Mouse (Mus musculus) brain, adult 2 months (tissue): ENCODE measurements around the gene Tmco4.

Experiments
- DNase-seq: peaks from one replicate; pipeline ENCODE4 v3.0.0; 2011; ENCODE audit warnings: low read depth, low spot score

Gene Tmco4

DNA sequence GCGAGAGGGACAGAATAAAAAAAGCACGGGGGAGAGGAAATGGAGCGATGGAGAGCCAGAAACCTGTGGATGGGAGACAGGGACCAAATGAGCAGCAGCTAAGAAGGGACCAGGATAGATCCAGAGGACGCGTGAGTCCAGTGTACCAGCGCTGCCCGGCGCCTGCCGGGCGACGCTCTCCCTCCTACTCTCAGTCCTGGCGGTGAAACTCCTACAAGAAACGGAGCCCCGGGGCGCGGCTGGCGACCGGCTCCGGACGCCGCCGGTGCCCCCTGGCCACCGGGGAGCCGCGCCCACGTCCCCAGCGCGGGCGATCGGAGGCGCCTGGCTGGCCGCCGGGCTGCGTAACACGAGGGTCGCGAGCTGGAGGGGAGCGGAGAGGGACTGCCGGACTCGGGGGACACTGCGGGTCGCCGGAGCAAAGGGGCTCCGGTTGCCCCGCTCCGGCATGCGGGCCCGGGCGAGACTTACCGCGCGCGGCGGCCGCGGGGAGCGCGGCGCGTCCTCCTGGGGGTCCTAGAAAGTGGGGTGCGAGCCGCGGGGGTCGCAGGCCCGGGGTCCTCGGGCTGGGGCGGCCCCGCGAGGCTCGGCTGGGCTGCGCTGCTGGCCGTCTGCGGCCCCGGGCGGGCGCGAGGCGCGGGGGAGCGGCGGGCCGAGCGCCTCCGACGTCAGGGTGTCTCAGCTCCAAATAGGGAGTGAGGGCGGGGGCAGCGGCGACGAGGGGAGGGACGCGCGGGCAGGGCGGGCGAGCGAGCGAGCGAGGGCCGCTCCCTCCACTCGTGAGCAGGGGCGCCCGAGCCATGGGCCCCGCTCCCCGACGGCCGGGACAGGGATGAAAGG lies 119.9 kb downstream of the Tmco4 start, which contains the start of gene Nbl1:
Gene Nbl1 (minus strand): TSS at position 638 of the 840 bp plus-strand sequence.
- peak; percentile 36 for DNase-seq

DNA sequence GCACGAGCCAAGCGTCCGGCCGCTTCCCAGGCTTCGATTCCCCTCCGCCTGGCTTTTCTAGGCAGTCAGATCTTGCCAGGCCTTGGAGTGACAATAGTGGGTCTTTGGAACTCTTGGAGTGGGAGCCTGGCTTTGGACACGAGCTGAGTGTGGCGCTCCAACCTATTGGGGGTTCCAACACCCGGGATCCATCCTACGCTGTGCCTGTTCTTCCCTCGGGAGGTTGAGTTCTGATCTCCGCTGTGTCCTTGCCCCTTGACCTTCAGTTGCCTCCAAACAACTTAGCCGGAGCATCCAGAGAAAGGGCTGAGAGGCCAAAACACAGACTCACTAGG lies 120.5 kb downstream of the Tmco4 start:
- DNase-seq = no peak

DNA sequence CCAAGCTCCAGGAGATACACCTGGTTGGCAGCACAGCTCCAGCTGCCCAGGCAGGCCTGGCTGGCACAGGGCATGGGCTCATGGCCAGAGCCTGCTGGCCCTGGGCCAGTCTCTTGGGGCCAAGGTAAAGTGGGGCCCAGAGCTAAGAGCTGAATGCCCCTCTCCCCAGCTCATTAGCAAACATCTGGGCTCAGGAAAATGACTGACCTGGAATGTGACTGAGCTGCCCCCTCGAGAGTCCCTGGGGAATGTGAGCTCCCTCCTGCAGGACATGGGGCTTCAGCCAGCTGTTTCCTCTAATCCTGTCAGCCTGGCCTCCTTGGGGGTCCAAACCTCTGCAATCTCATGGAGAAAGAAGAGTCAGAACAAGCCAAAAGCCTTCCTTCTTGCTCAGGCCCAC lies 122.7 kb downstream of the Tmco4 start:
- DNase-seq = no peak

DNA sequence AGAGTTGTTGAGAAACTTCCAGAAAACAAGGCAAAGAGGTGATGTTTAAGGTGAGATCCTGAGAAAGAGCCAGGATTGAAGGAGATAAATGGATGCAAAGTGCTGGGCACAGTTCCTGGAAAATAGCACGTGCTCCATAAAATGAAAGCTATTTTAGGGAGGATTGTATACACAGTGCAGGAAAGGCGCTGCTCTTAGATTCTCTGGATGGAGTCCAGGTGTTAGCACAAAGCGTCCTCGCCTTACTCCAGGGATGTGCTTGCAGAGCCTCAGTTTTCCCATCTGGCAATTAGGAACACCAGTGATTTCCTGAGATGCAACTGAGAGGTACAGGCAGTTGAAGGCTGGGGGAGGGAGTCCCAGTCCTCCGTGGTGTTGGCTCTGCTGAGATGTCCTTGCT lies 123.5 kb downstream of the Tmco4 start:
- DNase-seq = peak; percentile 61

DNA sequence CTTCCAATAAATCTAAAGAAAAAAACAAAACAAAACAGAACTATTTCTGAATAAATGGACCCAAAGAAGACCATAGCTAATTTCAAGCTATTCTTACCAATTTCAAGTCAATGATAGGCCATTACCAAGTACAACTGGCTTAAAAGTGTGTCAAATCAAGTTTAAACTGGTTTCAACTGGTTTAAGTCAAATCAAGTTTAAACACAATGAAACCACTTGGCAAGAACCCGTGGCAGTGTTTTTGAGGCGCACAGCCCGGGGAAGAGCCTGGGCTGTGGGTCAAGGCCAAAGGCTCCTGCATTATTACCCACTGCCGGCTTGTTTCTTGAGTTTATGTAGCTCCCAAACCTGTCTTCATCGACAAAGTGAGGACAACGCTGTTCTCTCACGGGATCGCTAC lies 127.6 kb downstream of the Tmco4 start:
- DNase-seq = no peak

DNA sequence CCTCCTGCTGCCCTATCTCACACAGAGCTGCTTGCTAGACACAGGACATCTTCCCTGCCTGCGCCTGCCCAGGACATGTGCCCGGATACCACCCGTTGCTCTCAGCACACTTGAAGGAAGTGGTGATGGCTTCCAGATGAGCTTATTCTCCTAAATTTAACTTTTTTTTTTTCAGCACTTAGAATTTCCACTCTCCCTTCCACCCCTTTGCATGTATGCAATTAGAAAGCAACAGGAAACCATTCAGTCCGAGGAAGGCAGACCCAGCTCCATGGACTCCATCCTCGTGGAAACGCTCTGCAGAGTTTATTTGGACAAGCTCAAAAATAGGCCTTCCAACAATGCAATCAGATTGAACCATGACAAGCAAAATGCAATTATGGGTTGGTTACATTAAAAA lies 128.9 kb downstream of the Tmco4 start:
- no peak for DNase-seq

DNA sequence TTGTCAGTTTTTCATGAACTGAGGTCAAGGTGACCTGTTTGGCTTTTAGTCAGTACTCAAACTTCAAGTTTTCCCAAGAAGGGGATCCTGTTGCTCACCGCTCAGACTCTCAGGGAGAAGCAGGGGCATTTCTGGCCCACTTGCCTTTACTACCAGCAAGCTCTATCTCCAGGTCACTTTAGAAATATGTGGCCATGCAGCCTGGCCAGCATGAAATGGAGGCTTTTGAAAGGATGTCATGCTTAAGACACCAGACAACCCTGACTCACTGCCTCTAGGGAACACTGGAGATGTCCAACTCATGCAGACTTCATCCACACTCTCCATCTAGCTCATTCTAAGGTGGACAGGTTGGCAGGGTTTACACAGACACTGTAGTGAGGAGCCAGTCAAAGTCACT lies 132.8 kb downstream of the Tmco4 start:
- no peak for DNase-seq
